Mouse (Mus musculus) heart, embryonic 11.5 days (tissue): ENCODE data around the gene Smyd4. TPM values are rescaled to one million over a fixed set of nuclear protein-coding genes. Genes with fewer than 3 reads are reported as not detected.

Experiments used
- ATAC-seq: fragments of 200-750 bp; cut with Nextera tagmentation; replicated peaks from 2 replicates; pipeline ENCODE4 v1.8.0; 2017; ENCODE audit warnings: moderate library complexity; ENCODE audit not compliant: insufficient number of reproducible peaks, low FRiP score, low TSS enrichment
- H3K27ac ChIP-seq: fragments of 300-500 bp; sonication (generic); 2 replicates; pipeline ENCODE4 v1.5.1; 2014; ENCODE audit warnings: mild to moderate bottlenecking, low read depth, low read length
- H3K27me3 ChIP-seq: fragments of 300-500 bp; sonication (generic); 2 replicates; pipeline ENCODE4 v1.6.1; 2014; ENCODE audit warnings: mild to moderate bottlenecking, low read length, mixed read lengths; ENCODE audit not compliant: control insufficient read depth, insufficient read depth
- H3K36me3 ChIP-seq: fragments of 300-500 bp; sonication (generic); 2 replicates; pipeline ENCODE4 v1.6.1; 2014; ENCODE audit warnings: mild to moderate bottlenecking, low read length, moderate library complexity, mixed read lengths; ENCODE audit not compliant: control insufficient read depth, insufficient read depth
- H3K4me1 ChIP-seq: fragments of 300-500 bp; sonication (generic); 2 replicates; pipeline ENCODE4 v1.6.1; 2014; ENCODE audit warnings: low read length; ENCODE audit not compliant: control insufficient read depth, insufficient read depth
- H3K4me2 ChIP-seq: fragments of 300-500 bp; sonication (generic); 2 replicates; pipeline ENCODE4 v1.6.1; 2014; ENCODE audit warnings: mild to moderate bottlenecking, moderate library complexity
- H3K4me3 ChIP-seq: fragments of 300-500 bp; sonication (generic); 2 replicates; pipeline ENCODE4 v1.5.1; 2014; ENCODE audit warnings: low read depth, low read length
- H3K9ac ChIP-seq: fragments of 300-500 bp; sonication (generic); 2 replicates; pipeline ENCODE4 v1.6.1; 2014; ENCODE audit warnings: mild to moderate bottlenecking, low read depth, low read length, moderate library complexity
- H3K9me3 ChIP-seq: fragments of 300-500 bp; sonication (generic); replicated peaks from 2 replicates; pipeline ENCODE4 v1.6.1; 2016; ENCODE audit warnings: low read length; ENCODE audit not compliant: control insufficient read depth
- WGBS: fragments of 180-500 bp; shearing (Covaris S2); extraction: QIAGEN DNeasy Blood & Tissue Kit; methylation state at CpG from one replicate; pipeline ENCODE4 v1.1.7; 2014; ENCODE audit not compliant: insufficient replicate concordance; 5-methylcytosine and 5-hydroxymethylcytosine counted together
- polyA plus RNA-seq: library from polyadenylated mRNA; unstranded; fragments of >200 nt; fragmentation: Nextera tagmentation; extraction: Ambion mirVana; gene quantifications from 2 replicates; pipeline ENCODE4 v1.2.1, GENCODE M21; 2014

Gene Smyd4
- polyA plus RNA-seq, 1 experiment from 2014 or later = 12.3 TPM

DNA sequence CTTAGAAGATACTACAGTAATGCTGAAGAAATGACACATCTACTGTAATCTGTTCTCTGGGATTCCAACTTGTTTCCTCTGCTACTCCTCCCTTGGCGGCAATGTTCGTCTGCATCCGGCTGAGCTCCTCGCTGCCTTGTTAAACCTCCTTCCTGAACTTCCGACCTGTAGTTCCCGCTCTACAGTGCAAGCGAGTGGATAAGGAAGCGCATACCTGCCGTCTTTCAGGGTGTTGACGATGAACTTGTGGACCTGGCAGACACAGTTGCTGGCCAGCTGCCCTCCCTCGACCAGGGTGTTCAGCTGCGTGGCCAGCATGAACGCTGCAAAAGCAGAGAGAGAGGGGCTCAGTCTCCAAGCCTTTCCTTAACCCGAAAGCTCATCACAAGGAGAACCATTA is 8.2 kb upstream of the Smyd4 start:
- Histone ChIP-seq H3K27ac (no peak overlapping the region), H3K9me3 (no peaks in the 10 kb centered on the region), H3K4me2 (no peak overlapping the region), H3K9ac (no peak overlapping the region), H3K4me3 (no peak overlapping the region), H3K4me1 (peaks cover 7% of the 10 kb centered on the region), H3K27me3 (no peaks in the 10 kb centered on the region), H3K36me3 (peaks cover 21% of the 10 kb centered on the region)
- no peak for ATAC-seq
- 84% methylated on average over 14 of the region's 14 CpGs for WGBS

DNA sequence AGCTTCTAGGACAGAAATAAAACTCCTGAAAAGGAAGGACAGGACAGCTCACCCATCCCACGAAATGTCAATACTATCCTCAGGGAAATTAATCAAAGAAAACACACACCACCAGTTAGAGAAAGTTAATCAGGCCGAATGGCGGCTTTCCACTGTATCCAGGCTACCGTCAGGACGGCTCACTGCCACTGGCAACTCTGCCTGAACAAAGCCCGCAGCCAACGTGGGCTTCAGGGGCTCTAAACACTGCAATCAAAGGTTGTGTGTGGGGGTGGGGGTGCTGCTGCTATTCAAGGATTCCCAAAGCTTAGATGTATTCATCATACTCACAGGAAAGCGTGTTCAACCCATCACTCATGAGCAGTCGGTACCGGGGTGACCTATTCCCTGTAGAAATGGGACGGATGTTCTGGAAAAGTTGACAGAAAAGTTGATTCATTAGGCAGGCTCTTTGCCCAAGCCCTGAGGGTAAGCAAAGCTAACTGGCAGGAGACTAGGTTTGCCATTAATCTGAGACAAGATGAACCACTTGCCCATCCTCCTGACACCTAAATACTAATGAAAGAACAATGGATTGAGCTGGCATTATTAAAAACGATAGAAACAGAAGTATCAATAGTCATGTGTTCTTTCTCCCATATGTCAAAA is 7.4 kb upstream of the Smyd4 start:
- peaks cover 17% of the 10 kb centered on the region for H3K36me3 ChIP-seq

DNA sequence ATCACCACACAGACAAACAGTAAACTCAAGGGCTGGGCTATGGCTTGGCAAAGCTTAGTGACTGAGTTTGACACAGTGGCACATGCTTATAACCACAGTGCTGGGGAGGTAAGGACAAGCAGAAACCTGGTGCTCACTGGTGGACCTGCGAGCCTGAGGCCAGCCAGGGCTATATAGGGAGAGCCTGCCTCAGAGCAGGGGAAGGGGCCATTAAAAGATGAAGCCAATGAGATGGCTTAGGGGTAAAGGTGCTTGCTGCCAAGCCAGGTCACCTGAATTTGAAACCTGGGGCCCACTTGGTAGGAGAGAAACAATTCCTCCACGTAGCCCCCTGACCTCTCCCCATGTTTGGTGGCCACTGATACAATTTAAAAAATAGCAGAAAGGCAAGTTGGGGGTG is 5.1 kb upstream of the Smyd4 start:
- 88% methylated on average over 2 of the region's 2 CpGs for whole genome bisulfite sequencing
- Histone ChIP-seq H3K27ac (no peak overlapping the region), H3K4me3 (no peak overlapping the region), H3K36me3 (peaks cover 10% of the 10 kb centered on the region), H3K9ac (no peak overlapping the region), H3K27me3 (no peaks in the 10 kb centered on the region), H3K9me3 (no peaks in the 10 kb centered on the region), H3K4me2 (no peak overlapping the region), H3K4me1 (peaks cover 4% of the 10 kb centered on the region)
- no peak for ATAC-seq

More for the DNA sequence above, 7.4 kb upstream of the Smyd4 start:
- 92% methylated on average over 12 of the region's 12 CpGs for WGBS
- no peak for ATAC-seq
- Histone ChIP-seq H3K27ac (no peak overlapping the region), H3K9me3 (no peaks in the 10 kb centered on the region), H3K4me2 (no peak overlapping the region), H3K9ac (no peak overlapping the region), H3K4me1 (peaks cover 7% of the 10 kb centered on the region), H3K4me3 (no peak overlapping the region), H3K27me3 (no peaks in the 10 kb centered on the region)

GRCm38 (mm10) chr11:75344163-75344562 is 4.1 kb upstream of the Smyd4 start:
- Histone ChIP-seq H3K4me2 (no peak overlapping the region), H3K4me1 (peaks cover 7% of the 10 kb centered on the region), H3K9me3 (no peaks in the 10 kb centered on the region), H3K27ac (no peak overlapping the region), H3K4me3 (no peak overlapping the region), H3K36me3 (peaks cover 9% of the 10 kb centered on the region), H3K9ac (no peak overlapping the region), H3K27me3 (no peaks in the 10 kb centered on the region)
- 68% methylated on average over 2 of the region's 2 CpGs for WGBS
- ATAC-seq = no peak

GRCm38 (mm10) chr11:75344716-75345115 is 3.5 kb upstream of the Smyd4 start:
- WGBS = 94% methylated on average over 5 of the region's 5 CpGs
- no peaks in the 10 kb centered on the region for H3K9me3 ChIP-seq
- H3K9ac ChIP-seq = no peak overlapping the region
- H3K4me3 ChIP-seq = no peak overlapping the region
- H3K4me2 ChIP-seq = no peak overlapping the region
- no peak overlapping the region for H3K27ac ChIP-seq
- no peak for ATAC-seq
- H3K4me1 ChIP-seq = peaks cover 7% of the 10 kb centered on the region
- H3K36me3 ChIP-seq = peaks cover 5% of the 10 kb centered on the region
- H3K27me3 ChIP-seq = no peaks in the 10 kb centered on the region

- H3K4me3 ChIP-seq = no peak overlapping the region
- H3K9me3 ChIP-seq = no peaks in the 10 kb centered on the region
- H3K4me2 ChIP-seq = peak overlapping the region; percentile 89
- 71% methylated on average over 3 of the region's 4 CpGs for WGBS
- H3K9ac ChIP-seq = no peak overlapping the region
- H3K27ac ChIP-seq = no peak overlapping the region
- no peaks in the 10 kb centered on the region for H3K27me3 ChIP-seq
- no peak for ATAC-seq
- peaks cover 7% of the 10 kb centered on the region for H3K4me1 ChIP-seq
- no peaks in the 10 kb centered on the region for H3K36me3 ChIP-seq
Observed at GRCm38 (mm10) chr11:75346556-75347187, 1.6 kb upstream of the Smyd4 start.

- WGBS = 45% methylated on average over 10 of the region's 10 CpGs
- Histone ChIP-seq H3K9ac (peak overlapping the region; percentile 85), H3K4me3 (peak overlapping the region; percentile 76), H3K36me3 (no peaks in the 10 kb centered on the region), H3K27me3 (no peaks in the 10 kb centered on the region), H3K9me3 (no peaks in the 10 kb centered on the region), H3K4me1 (peaks cover 7% of the 10 kb centered on the region), H3K27ac (no peak overlapping the region), H3K4me2 (peak overlapping the region; percentile 89)
- ATAC-seq = no peak
Observed at GRCm38 (mm10) chr11:75347188-75347585, 1.0 kb upstream of the Smyd4 start.

DNA sequence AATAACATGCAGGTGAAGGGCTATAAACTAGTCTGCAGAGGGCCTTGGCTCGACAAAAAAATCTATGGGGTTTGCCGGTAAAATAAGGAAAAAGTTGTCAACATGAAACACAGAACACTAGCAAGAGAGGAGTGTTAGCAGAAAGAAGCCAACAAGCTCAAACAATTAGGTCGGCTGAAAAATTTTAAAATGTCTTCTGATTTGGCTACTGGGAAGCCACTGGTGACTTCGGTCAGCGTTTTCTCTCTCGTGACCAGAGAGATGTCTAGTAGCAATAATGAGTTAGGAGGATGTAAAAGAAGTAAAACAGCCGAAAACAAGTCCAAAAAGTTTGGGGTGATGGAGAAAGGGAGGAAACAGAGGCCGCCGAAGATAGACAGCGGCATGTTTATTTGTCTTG is 637 bp upstream of the Smyd4 start:
- no peaks in the 10 kb centered on the region for H3K27me3 ChIP-seq
- no peaks in the 10 kb centered on the region for H3K9me3 ChIP-seq
- no peaks in the 10 kb centered on the region for H3K36me3 ChIP-seq
- peak overlapping the region; percentile 89 for H3K4me2 ChIP-seq
- no peak for ATAC-seq
- H3K27ac ChIP-seq = no peak overlapping the region; the same call in 1 of the 2 replicates
- peak overlapping the region; percentile 76 for H3K4me3 ChIP-seq
- H3K9ac ChIP-seq = peak overlapping the region; percentile 85
- peaks cover 7% of the 10 kb centered on the region for H3K4me1 ChIP-seq
- WGBS = 1% methylated on average over 10 of the region's 10 CpGs

GRCm38 (mm10) chr11:75348890-75349261 is 643 bp downstream of the Smyd4 start:
- H3K27ac ChIP-seq = peak overlapping the region; percentile 79
- no peaks in the 10 kb centered on the region; the same call in 1 of the 2 replicates for H3K36me3 ChIP-seq
- peak overlapping the region; percentile 89 for H3K4me2 ChIP-seq
- no peaks in the 10 kb centered on the region for H3K27me3 ChIP-seq
- no peak for ATAC-seq
- H3K9me3 ChIP-seq = no peaks in the 10 kb centered on the region
- peak overlapping the region; percentile 83 for H3K9ac ChIP-seq
- peaks cover 7% of the 10 kb centered on the region for H3K4me1 ChIP-seq
- WGBS = 47% methylated on average over 10 of the region's 10 CpGs
- H3K4me3 ChIP-seq = peak overlapping the region; percentile 76
